Mouse (Mus musculus) testis, adult 10 weeks (tissue): ENCODE measurements around the gene Fam216a. TPM values are rescaled to one million over a fixed set of nuclear protein-coding genes. Genes with fewer than 3 reads are reported as not detected.

Experiments used
- polyA plus RNA-seq: library from polyadenylated mRNA; stranded (reverse); fragments of 350-450 nt; fragmentation: Illumina TruSeq; extraction: RNeasy Lipid Tissue Mini Kit (QIAGEN cat#74804); gene quantifications from one replicate; pipeline ENCODE4 v1.2.3, GENCODE M21; 2014; ENCODE audit warnings: low read depth, low replicate concordance

Gene Fam216a
- 119 TPM for polyA plus RNA-seq

GRCm38 (mm10) chr5:122372192-122372769 lies at the start of gene Fam216a:
TSS of gene Fam216a (minus strand) at chr5:122372364.

GRCm38 (mm10) chr5:122421271-122422068 lies 49.3 kb upstream of the Fam216a start, which contains the start of gene Anapc7:
TSS of gene Anapc7 (plus strand) at chr5:122421693.

GRCm38 (mm10) chr5:122391786-122392180 lies 19.6 kb upstream of the Fam216a start, which contains the start of gene Arpc3:
TSS of gene Arpc3 (plus strand) at chr5:122391878.

GRCm38 (mm10) chr5:122371591-122372191 lies 473 bp downstream of the Fam216a start, which contains the start of gene Gpn3:
TSS of gene Gpn3 (plus strand) at chr5:122371876.

GRCm38 (mm10) chr5:122353807-122354491 lies 18.2 kb downstream of the Fam216a start, which contains the start of the genes Rad9b and Vps29:
TSS of gene Rad9b (minus strand) at chr5:122354233.
TSS of gene Vps29 (plus strand) at chr5:122354369.

Other genes starting within 250 kb of the Fam216a start
- gene Ccdc63, start 231.5 kb downstream of the Fam216a start, polyA plus RNA-seq, result 50.2 TPM
- gene Ppp1cc, start 214.1 kb downstream of the Fam216a start, polyA plus RNA-seq, result 1,966 TPM
- 0.11 TPM for gene Hvcn1, start 165.6 kb downstream of the Fam216a start, polyA plus RNA-seq
- 8.5 TPM for gene Tctn1, start 107.9 kb downstream of the Fam216a start, polyA plus RNA-seq
- gene Pptc7, start 88.0 kb downstream of the Fam216a start, polyA plus RNA-seq, result 19.2 TPM
- 36.7 TPM for gene Rad9b, start 18.1 kb downstream of the Fam216a start, polyA plus RNA-seq
- gene Vps29, start 18.0 kb downstream of the Fam216a start, polyA plus RNA-seq, result 85.4 TPM
- gene Gpn3, start 488 bp downstream of the Fam216a start, polyA plus RNA-seq, result 12.6 TPM
- 30.7 TPM for gene Arpc3, start 19.5 kb upstream of the Fam216a start, polyA plus RNA-seq
- gene Anapc7, start 49.3 kb upstream of the Fam216a start, polyA plus RNA-seq, result 5.4 TPM
- 125 TPM for gene Atp2a2, start 129.9 kb upstream of the Fam216a start, polyA plus RNA-seq
- 364 TPM for gene Ift81, start 242.2 kb upstream of the Fam216a start, polyA plus RNA-seq